Mouse (Mus musculus) heart, embryonic 14.5 days (tissue): ENCODE measurements around the gene Ntm. TPM values are rescaled to one million over a fixed set of nuclear protein-coding genes. Genes with fewer than 3 reads are reported as not detected.

Source experiments
- ATAC-seq: fragments of 200-750 bp; cut with Nextera tagmentation; 2 replicates; pipeline ENCODE4 v1.8.0; 2017; ENCODE audit warnings: low read depth, moderate TSS enrichment; ENCODE audit not compliant: insufficient number of reproducible peaks, insufficient read depth, low FRiP score
- H3K27ac ChIP-seq, 2 experiments: fragments of 200-500 bp in 1 of 2; fragments of 300-500 bp in 1 of 2; sonication (generic) in 1 of 2; replicated peaks in 1 of 2; 2 replicates each; pipeline ENCODE4 v1.5.1; 2012 to 2014; ENCODE audit warnings: low read depth in 2 of 2, low read length in 2 of 2, control low read depth in 1 of 2, mild to moderate bottlenecking in 1 of 2, mixed read lengths in 1 of 2; ENCODE audit not compliant: control insufficient read depth in 1 of 2, insufficient read depth in 1 of 2
- H3K27me3 ChIP-seq: fragments of 300-500 bp; sonication (generic); 2 replicates; pipeline ENCODE4 v1.6.1; 2014; ENCODE audit warnings: mild to moderate bottlenecking, low read length, control low read depth; ENCODE audit not compliant: control insufficient read depth, insufficient read depth
- H3K36me3 ChIP-seq: fragments of 300-500 bp; sonication (generic); 2 replicates; pipeline ENCODE4 v1.6.1; 2014; ENCODE audit warnings: mild to moderate bottlenecking, control low read depth, low read length, mixed read lengths; ENCODE audit not compliant: control insufficient read depth, insufficient read depth
- H3K4me1 ChIP-seq, 2 experiments: fragments of 200-500 bp in 1 of 2; fragments of 300-500 bp in 1 of 2; sonication (generic) in 1 of 2; 2 replicates each; pipeline ENCODE4 v1.6.1; 2012 to 2014; ENCODE audit warnings: low read length in 2 of 2, control low read depth in 1 of 2, mixed read lengths in 1 of 2; ENCODE audit not compliant: control insufficient read depth in 2 of 2, insufficient read depth in 2 of 2
- H3K4me2 ChIP-seq: fragments of 300-500 bp; sonication (generic); 2 replicates; pipeline ENCODE4 v1.6.1; 2014; ENCODE audit warnings: mild to moderate bottlenecking, low read length
- H3K4me3 ChIP-seq, 2 experiments: fragments of 200-500 bp in 1 of 2; fragments of 300-500 bp in 1 of 2; sonication (generic) in 1 of 2; 2 replicates each; pipeline ENCODE4 v1.5.1; 2012 to 2014; ENCODE audit warnings: low read length in 2 of 2, mild to moderate bottlenecking in 2 of 2, control low read depth in 1 of 2, low read depth in 1 of 2, moderate library complexity in 1 of 2; ENCODE audit not compliant: control insufficient read depth in 1 of 2, insufficient read depth in 1 of 2
- H3K9ac ChIP-seq: fragments of 300-500 bp; sonication (generic); 2 replicates; pipeline ENCODE4 v1.6.1; 2014; ENCODE audit warnings: mild to moderate bottlenecking, low read length
- H3K9me3 ChIP-seq: fragments of 300-500 bp; sonication (generic); 2 replicates; pipeline ENCODE4 v1.6.1; 2016; ENCODE audit warnings: low read length, control low read depth; ENCODE audit not compliant: control insufficient read depth
- WGBS: fragments of 180-500 bp; shearing (Covaris S2); extraction: QIAGEN DNeasy Blood & Tissue Kit; methylation state at CpG from one replicate; pipeline ENCODE4 v1.1.7; 2014; 5-methylcytosine and 5-hydroxymethylcytosine counted together
- polyA plus RNA-seq: library from polyadenylated mRNA; unstranded; fragments of >200 nt; fragmentation: Nextera tagmentation; extraction: Ambion mirVana; gene quantifications from 2 replicates; pipeline ENCODE4 v1.2.1, GENCODE M21; 2014

Gene Ntm
- polyA plus RNA-seq, 1 experiment from 2014 or later: 44.4 TPM

DNA sequence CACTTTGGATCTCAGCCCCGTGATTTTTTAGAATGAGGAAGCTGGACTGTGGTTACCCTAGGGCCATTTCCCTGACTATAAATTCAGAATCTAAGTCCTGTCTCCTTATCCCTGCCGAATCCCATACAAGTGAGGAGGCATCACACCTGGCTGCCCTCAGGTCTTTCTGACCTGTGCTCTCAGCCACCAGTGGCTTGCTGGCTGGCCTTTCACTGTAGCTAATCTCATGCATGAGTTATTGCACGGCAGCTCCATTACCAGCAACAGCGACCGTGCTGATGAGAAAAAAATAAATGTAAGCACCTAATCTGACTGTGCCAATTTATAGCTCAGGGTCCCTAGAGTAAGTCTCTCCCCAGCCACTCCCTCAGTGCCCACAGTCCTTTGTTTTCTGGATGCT lies 81.3 kb downstream of the Ntm start:
- no peaks in the 10 kb centered on the region; the same call in 1 of the 2 replicates for H3K27me3 ChIP-seq
- no peak overlapping the region for H3K9ac ChIP-seq
- H3K27ac ChIP-seq: no peak overlapping the region
- H3K36me3 ChIP-seq: no peaks in the 10 kb centered on the region
- no peak overlapping the region for H3K4me3 ChIP-seq
- no peaks in the 10 kb centered on the region for H3K4me1 ChIP-seq
- no peak for ATAC-seq
- H3K9me3 ChIP-seq: peaks cover 2% of the 10 kb centered on the region; the same call in 1 of the 2 replicates
- no peak overlapping the region for H3K4me2 ChIP-seq
- 75% methylated on average over 5 of the region's 5 CpGs for WGBS

DNA sequence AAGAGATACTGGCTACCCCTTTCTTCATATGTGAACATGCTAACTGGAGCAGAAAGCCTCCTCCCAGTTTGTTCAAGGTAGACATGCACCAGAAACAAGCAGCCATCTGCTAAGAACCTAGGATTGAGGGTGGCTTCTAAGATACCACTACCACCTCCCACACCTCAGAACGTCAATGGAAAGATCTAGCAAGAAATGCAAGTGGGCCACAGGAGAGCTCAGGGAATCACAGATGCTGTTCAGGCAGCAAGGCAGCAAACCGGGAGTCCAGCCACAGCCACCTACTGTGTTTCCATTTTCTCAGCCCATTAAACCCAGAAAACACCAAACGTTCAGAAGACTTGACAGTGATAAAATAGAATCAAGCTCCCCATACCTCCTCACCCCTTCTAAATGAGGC lies 85.4 kb downstream of the Ntm start:
- Histone ChIP-seq H3K27ac (no peak overlapping the region), H3K4me2 (no peak overlapping the region), H3K4me1 (no peaks in the 10 kb centered on the region), H3K9ac (no peak overlapping the region), H3K4me3 (no peak overlapping the region), H3K27me3 (no peaks in the 10 kb centered on the region; the same call in 1 of the 2 replicates), H3K9me3 (no peaks in the 10 kb centered on the region), H3K36me3 (no peaks in the 10 kb centered on the region)
- 61% methylated on average over 3 of the region's 3 CpGs for WGBS
- ATAC-seq: no peak

DNA sequence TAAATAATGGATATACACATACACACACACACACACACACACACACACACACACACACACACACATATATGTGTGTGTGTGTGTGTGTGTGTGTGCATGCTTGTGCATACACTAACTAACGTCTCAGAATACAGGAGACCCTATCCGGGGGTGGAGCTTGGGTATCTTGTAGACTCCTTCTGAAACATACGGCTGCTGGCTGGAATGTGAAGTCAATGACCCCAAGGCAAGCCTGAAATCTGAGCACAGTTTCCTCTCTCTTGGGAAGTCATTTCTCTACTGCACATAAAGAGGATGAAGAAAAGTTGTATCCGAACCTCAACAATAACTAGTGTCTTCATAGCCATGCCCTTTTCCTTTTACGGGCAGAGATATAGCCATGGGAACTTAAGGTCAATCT lies 95.2 kb downstream of the Ntm start:
- Histone ChIP-seq H3K9ac (no peak overlapping the region), H3K4me2 (no peak overlapping the region), H3K4me1 (peaks cover 0 to 2% of the 10 kb centered on the region in 2 experiments; a peak in 1 of 4 replicates), H3K9me3 (no peaks in the 10 kb centered on the region), H3K36me3 (no peaks in the 10 kb centered on the region), H3K27ac (no peak overlapping the region), H3K27me3 (no peaks in the 10 kb centered on the region), H3K4me3 (no peak overlapping the region)
- 63% methylated on average over 5 of the region's 5 CpGs for WGBS
- no peak for ATAC-seq

DNA sequence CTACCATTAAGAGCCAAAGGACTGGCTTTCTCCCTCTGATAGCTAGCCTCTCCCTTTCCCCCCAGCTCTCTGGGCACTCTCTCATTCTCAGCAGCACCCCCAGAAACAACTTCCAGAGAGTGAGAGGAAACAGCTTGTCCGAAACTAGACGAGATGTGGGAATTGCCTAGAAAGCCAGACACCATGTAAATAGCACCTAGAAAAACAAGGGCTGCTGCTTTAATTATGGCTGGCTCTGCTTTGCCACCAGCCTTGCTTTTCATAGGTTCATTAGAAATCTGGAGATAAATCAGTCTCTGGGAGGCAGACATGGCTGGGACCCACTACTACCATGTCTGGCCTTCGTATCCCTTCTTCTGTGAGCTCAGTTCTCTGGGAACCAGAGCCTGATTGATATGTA lies 96.1 kb downstream of the Ntm start:
- Histone ChIP-seq H3K36me3 (no peaks in the 10 kb centered on the region), H3K9me3 (no peaks in the 10 kb centered on the region), H3K4me2 (no peak overlapping the region), H3K9ac (no peak overlapping the region), H3K4me1 (peaks cover 0 to 2% of the 10 kb centered on the region in 2 experiments; a peak in 1 of 4 replicates), H3K4me3 (no peak overlapping the region), H3K27ac (no peak overlapping the region), H3K27me3 (no peaks in the 10 kb centered on the region)
- no peak for ATAC-seq
- WGBS: 68% methylated on average over 3 of the region's 3 CpGs

DNA sequence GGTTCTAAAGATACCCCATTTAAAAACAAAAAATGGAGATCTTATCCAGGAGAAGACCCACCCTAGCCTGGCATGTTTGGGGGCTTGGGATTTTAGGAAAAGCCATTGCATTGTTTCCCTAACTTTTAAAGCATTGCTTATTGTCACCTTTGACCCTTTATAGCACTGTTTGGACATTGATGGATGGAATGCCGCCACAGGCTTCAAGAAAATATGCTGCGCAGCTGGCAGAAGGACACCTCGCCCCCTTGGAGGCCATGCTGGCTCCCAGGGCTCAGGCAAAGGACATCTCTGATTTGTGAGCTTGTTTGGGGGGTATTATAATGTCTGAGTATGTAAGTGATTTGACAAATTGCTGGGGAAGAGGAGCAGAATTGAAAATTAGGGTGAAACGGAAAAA lies 96.8 kb downstream of the Ntm start:
- 87% methylated on average over 4 of the region's 4 CpGs for WGBS
- no peaks in the 10 kb centered on the region for H3K27me3 ChIP-seq
- no peak overlapping the region for H3K27ac ChIP-seq
- no peak for ATAC-seq
- no peak overlapping the region for H3K4me3 ChIP-seq
- H3K4me1 ChIP-seq: peaks cover 0 to 2% of the 10 kb centered on the region in 2 experiments; a peak in 1 of 4 replicates
- H3K36me3 ChIP-seq: no peaks in the 10 kb centered on the region
- H3K9me3 ChIP-seq: no peaks in the 10 kb centered on the region
- no peak overlapping the region for H3K4me2 ChIP-seq
- H3K9ac ChIP-seq: no peak overlapping the region

DNA sequence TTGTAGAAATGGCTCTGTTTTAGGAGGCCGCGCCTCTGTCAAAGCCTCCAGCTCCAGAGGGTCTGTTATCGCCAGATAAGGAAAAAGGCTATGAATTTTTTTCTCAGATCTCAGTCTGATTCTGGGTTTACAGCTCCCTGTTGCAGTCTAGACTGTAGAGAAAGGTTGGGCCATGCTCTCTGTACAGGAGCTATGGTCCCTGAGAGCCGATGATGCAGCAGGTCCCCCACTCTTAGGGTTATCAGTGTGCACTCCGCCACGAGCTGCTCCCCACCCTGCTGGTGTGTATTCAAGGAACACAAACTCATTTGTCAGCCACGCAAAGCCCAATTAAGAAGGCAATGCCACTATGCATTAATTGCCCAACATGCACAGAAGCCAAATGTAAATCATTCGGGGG lies 97.4 kb downstream of the Ntm start:
- Histone ChIP-seq H3K9ac (no peak overlapping the region), H3K27ac (no peak overlapping the region), H3K36me3 (no peaks in the 10 kb centered on the region), H3K9me3 (no peaks in the 10 kb centered on the region), H3K4me3 (no peak overlapping the region), H3K4me1 (peaks cover 0 to 2% of the 10 kb centered on the region in 2 experiments; a peak in 1 of 4 replicates), H3K4me2 (no peak overlapping the region), H3K27me3 (no peaks in the 10 kb centered on the region)
- ATAC-seq: no peak
- WGBS: 72% methylated on average over 8 of the region's 8 CpGs

DNA sequence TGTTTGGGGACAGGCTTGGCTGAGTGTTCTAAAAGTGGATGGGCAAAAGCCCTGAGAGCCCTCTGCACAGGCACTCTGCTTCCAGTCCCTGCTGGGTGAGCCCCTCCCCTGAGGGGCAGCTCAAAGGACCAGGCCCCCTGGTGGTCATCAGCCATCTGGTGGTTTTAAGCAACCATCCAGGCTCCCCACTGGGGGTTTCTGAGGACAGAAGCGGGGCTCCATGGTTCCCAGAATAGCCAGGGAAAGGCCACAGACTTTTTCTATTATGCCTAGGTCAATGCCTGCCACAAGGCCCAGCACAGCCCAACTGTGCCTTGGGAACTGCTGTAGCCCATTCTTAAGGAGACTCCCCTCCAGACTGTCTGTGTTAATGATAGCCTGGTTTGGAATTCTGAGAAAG lies 98.1 kb downstream of the Ntm start:
- Histone ChIP-seq H3K4me1 (no peaks in the 10 kb centered on the region), H3K27ac (no peak overlapping the region), H3K4me3 (no peak overlapping the region), H3K36me3 (no peaks in the 10 kb centered on the region), H3K9me3 (no peaks in the 10 kb centered on the region), H3K4me2 (no peak overlapping the region), H3K9ac (no peak overlapping the region), H3K27me3 (no peaks in the 10 kb centered on the region)
- no peak; the same call in 1 of the 2 replicates for ATAC-seq
- 32% methylated on average over 1 of the region's 1 CpGs for WGBS

DNA sequence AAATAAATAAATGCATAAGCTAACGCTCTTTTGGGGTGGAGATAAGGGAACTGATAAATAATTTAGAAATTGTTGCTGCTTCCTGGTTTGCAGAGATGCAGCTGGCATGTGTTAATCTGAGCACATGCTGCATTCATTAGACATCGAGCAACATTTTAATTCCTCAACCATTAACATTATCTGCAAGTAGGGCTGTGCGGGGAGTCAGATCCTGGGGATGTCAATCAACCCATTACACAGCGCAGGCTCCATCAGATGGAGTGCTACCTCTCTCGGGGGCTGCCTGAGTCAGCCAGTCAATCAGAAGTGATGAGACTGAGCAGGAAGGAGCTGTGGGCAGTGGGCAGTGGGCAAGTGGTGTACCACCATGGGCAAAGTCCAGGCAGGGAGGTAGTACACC lies 100.5 kb downstream of the Ntm start:
- Histone ChIP-seq H3K4me2 (no peak overlapping the region), H3K9ac (no peak overlapping the region), H3K9me3 (no peaks in the 10 kb centered on the region), H3K36me3 (no peaks in the 10 kb centered on the region), H3K27ac (no peak overlapping the region), H3K27me3 (no peaks in the 10 kb centered on the region), H3K4me1 (no peaks in the 10 kb centered on the region), H3K4me3 (no peak overlapping the region)
- no peak for ATAC-seq
- 48% methylated on average over 5 of the region's 5 CpGs for WGBS
